Mouse (Mus musculus) bone marrow macrophage, adult 2 months (primary cell): ENCODE measurements around the gene Nek6. TPM values are rescaled to one million over a fixed set of nuclear protein-coding genes. Genes with fewer than 3 reads are reported as not detected.

Experiments
- H3K27ac ChIP-seq: 2 replicates; pipeline ENCODE4 v1.5.1; 2012; ENCODE audit warnings: low read depth, low read length; ENCODE audit not compliant: insufficient read depth
- H3K4me1 ChIP-seq: 2 replicates; pipeline ENCODE4 v1.6.1; 2012; ENCODE audit warnings: low read length; ENCODE audit not compliant: control insufficient read depth, insufficient read depth
- H3K4me3 ChIP-seq: 2 replicates; pipeline ENCODE4 v1.5.1; 2012; ENCODE audit warnings: mild to moderate bottlenecking, low read length, moderate library complexity; ENCODE audit not compliant: insufficient read depth
- CTCF ChIP-seq: IDR thresholded peaks from 2 replicates; pipeline ENCODE4 v1.5.1; 2012; ENCODE audit warnings: low read depth, mild to moderate bottlenecking, low read length, moderate library complexity
- POLR2A ChIP-seq: IDR thresholded peaks from 2 replicates; pipeline ENCODE4 v1.6.1; 2012; ENCODE audit warnings: mild to moderate bottlenecking, low read depth, low read length, borderline replicate concordance
- polyA plus RNA-seq: library from polyadenylated mRNA; stranded (reverse); fragments of >200 nt; gene quantifications from 2 replicates; pipeline ENCODE4 v1.2.4, GENCODE M21; 2012; ENCODE audit not compliant: missing spikeins, insufficient read depth, insufficient read length

Gene Nek6
- polyA plus RNA-seq, 1 experiment = 15.8 TPM

GRCm38 (mm10) chr2:38544982-38545381 is 33.5 kb downstream of the Nek6 start:
- peaks cover 61% of the 10 kb centered on the region for H3K4me1 ChIP-seq
- H3K27ac ChIP-seq = peak overlapping the region; percentile 15
- TF ChIP-seq POLR2A (no peak), CTCF (no peak)
- no peak overlapping the region for H3K4me3 ChIP-seq

- H3K4me1 ChIP-seq = peaks cover 55% of the 10 kb centered on the region
- H3K27ac ChIP-seq = no peak overlapping the region
- H3K4me3 ChIP-seq = no peak overlapping the region
- no peak for TF ChIP-seq POLR2A
- no peak for TF ChIP-seq CTCF
Observed at GRCm38 (mm10) chr2:38545706-38546105, 34.3 kb downstream of the Nek6 start.

GRCm38 (mm10) chr2:38546222-38546621 is 34.8 kb downstream of the Nek6 start:
- no peak for TF ChIP-seq CTCF
- TF ChIP-seq POLR2A = no peak
- Histone ChIP-seq H3K4me1 (peaks cover 50% of the 10 kb centered on the region), H3K27ac (no peak overlapping the region), H3K4me3 (no peak overlapping the region)

- Histone ChIP-seq H3K4me1 (peaks cover 45% of the 10 kb centered on the region), H3K27ac (no peak overlapping the region), H3K4me3 (no peak overlapping the region)
- TF ChIP-seq POLR2A = no peak
- TF ChIP-seq CTCF = no peak
Observed at GRCm38 (mm10) chr2:38546748-38547147, 35.3 kb downstream of the Nek6 start.

- H3K4me1 ChIP-seq = peaks cover 33% of the 10 kb centered on the region
Observed at GRCm38 (mm10) chr2:38547793-38548517, 36.5 kb downstream of the Nek6 start.

GRCm38 (mm10) chr2:38552004-38552443 is 40.6 kb downstream of the Nek6 start:
- Histone ChIP-seq H3K27ac (no peak overlapping the region), H3K4me1 (peaks cover 28% of the 10 kb centered on the region), H3K4me3 (no peak overlapping the region)
- TF ChIP-seq CTCF (no peak), POLR2A (no peak)

More at GRCm38 (mm10) chr2:38547793-38548517, 36.5 kb downstream of the Nek6 start:
- no peak overlapping the region for H3K27ac ChIP-seq
- H3K4me3 ChIP-seq = no peak overlapping the region
- no peak for TF ChIP-seq POLR2A
- no peak for TF ChIP-seq CTCF

GRCm38 (mm10) chr2:38554226-38554995 is 43.0 kb downstream of the Nek6 start:
- Histone ChIP-seq H3K4me3 (no peak overlapping the region), H3K4me1 (peaks cover 28% of the 10 kb centered on the region), H3K27ac (0 out of 2 replicates have a peak overlapping the region, but pooled peaks have one; percentile 15)
- TF ChIP-seq POLR2A (no peak), CTCF (no peak)

GRCm38 (mm10) chr2:38555659-38556058 is 44.2 kb downstream of the Nek6 start:
- Histone ChIP-seq H3K27ac (peak overlapping the region; percentile 17; the same call in 1 of the 2 replicates), H3K4me1 (peaks cover 22% of the 10 kb centered on the region), H3K4me3 (no peak overlapping the region)
- no peak for TF ChIP-seq CTCF
- no peak for TF ChIP-seq POLR2A

- H3K4me3 ChIP-seq = no peak overlapping the region
- H3K27ac ChIP-seq = no peak overlapping the region
- peaks cover 22% of the 10 kb centered on the region for H3K4me1 ChIP-seq
- no peak for TF ChIP-seq POLR2A
- no peak for TF ChIP-seq CTCF
Observed at GRCm38 (mm10) chr2:38556721-38557120, 45.3 kb downstream of the Nek6 start.
